Mouse (Mus musculus): Measurements from ENCODE around the gene Slc12a1. TPM values are rescaled to one million over a fixed set of nuclear protein-coding genes. Genes with fewer than 3 reads are reported as not detected.

Gene Slc12a1
- polyA plus RNA-seq, 1 experiment from 2014 or later, result not detected

DNA sequence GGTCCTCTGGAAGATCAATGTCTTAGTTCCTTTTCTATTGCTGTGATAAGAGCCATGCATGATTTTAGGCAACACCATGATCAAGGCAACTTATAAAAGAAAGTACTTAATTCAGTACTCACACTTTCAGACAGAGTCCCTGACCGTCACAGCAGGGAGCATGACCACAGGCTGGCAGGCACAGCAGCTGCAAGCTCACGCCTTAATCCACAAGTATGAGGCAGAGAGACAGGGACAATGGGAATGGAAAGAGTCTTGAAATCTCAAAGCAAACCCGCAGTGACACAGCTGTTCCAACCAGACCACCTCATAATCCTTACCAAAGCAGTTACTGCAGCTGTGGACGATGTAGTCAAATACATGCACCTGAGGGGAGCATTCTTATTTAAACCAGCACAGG is 18.2 kb upstream of the Slc12a1 start:
- no peak for ATAC-seq
- Histone ChIP-seq H3K27me3 (replicated peaks; ENCODE audit: control insufficient read depth, insufficient read depth, low read length) (no peaks in the 10 kb centered on the region), H3K4me2 (ENCODE audit: low read depth, low read length) (no peak overlapping the region), H3K4me3 (ENCODE audit: low read length) (no peak overlapping the region), H3K27ac (ENCODE audit: low read length) (no peak overlapping the region), H3K9me3 (ENCODE audit: control insufficient read depth, low read length) (no peaks in the 10 kb centered on the region), H3K4me1 (ENCODE audit: control insufficient read depth, insufficient read depth, low read length) (peaks cover 6% of the 10 kb centered on the region), H3K9ac (ENCODE audit: low read depth, low read length) (no peak overlapping the region), H3K36me3 (ENCODE audit: control insufficient read depth, insufficient read depth, low read length) (no peaks in the 10 kb centered on the region)
- 38% methylated on average over 4 of the region's 4 CpGs for WGBS

GRCm38 (mm10) chr2:125135903-125136811 is 16.1 kb upstream of the Slc12a1 start, which contains the start of gene Ctxn2:
Gene Ctxn2, plus strand, starts transcription at chr2:125136692.
- H3K4me3 ChIP-seq (ENCODE audit: low read length), result peak within 1 kb of the TSS; percentile 37
- peak within 1 kb of the TSS; percentile 69 for H3K4me2 ChIP-seq (ENCODE audit: low read depth, low read length)
- no peaks in the 10 kb centered on the region for H3K9me3 ChIP-seq (ENCODE audit: control insufficient read depth, low read length)
- H3K27me3 ChIP-seq (replicated peaks; ENCODE audit: control insufficient read depth, insufficient read depth, low read length), result no peaks in the 10 kb centered on the region
- peaks cover 6% of the 10 kb centered on the region for H3K4me1 ChIP-seq (ENCODE audit: control insufficient read depth, insufficient read depth, low read length)
- peak; percentile 71 for ATAC-seq
- no peaks in the 10 kb centered on the region for H3K36me3 ChIP-seq (ENCODE audit: control insufficient read depth, insufficient read depth, low read length)
- no peak within 1 kb of the TSS for H3K9ac ChIP-seq (ENCODE audit: low read depth, low read length)
- WGBS, result 1% methylated on average over 39 of the region's 39 CpGs
- no peak within 1 kb of the TSS for H3K27ac ChIP-seq (ENCODE audit: low read length)

GRCm38 (mm10) chr2:125136846-125137245 is 15.5 kb upstream of the Slc12a1 start:
- 30% methylated on average over 7 of the region's 7 CpGs for WGBS
- Histone ChIP-seq H3K4me3 (ENCODE audit: low read length) (no peak overlapping the region), H3K9ac (ENCODE audit: low read depth, low read length) (no peak overlapping the region), H3K27ac (ENCODE audit: low read length) (no peak overlapping the region), H3K4me2 (ENCODE audit: low read depth, low read length) (no peak overlapping the region), H3K4me1 (ENCODE audit: control insufficient read depth, insufficient read depth, low read length) (peaks cover 6% of the 10 kb centered on the region), H3K27me3 (replicated peaks; ENCODE audit: control insufficient read depth, insufficient read depth, low read length) (no peaks in the 10 kb centered on the region), H3K9me3 (ENCODE audit: control insufficient read depth, low read length) (no peaks in the 10 kb centered on the region), H3K36me3 (ENCODE audit: control insufficient read depth, insufficient read depth, low read length) (no peaks in the 10 kb centered on the region)
- ATAC-seq, result no peak

- Histone ChIP-seq H3K27me3 (replicated peaks; ENCODE audit: control insufficient read depth, insufficient read depth, low read length) (no peaks in the 10 kb centered on the region), H3K4me2 (ENCODE audit: low read depth, low read length) (no peak overlapping the region), H3K9ac (ENCODE audit: low read depth, low read length) (no peak overlapping the region), H3K4me1 (ENCODE audit: control insufficient read depth, insufficient read depth, low read length) (no peaks in the 10 kb centered on the region), H3K27ac (ENCODE audit: low read length) (no peak overlapping the region), H3K36me3 (ENCODE audit: control insufficient read depth, insufficient read depth, low read length) (no peaks in the 10 kb centered on the region), H3K9me3 (ENCODE audit: control insufficient read depth, low read length) (no peaks in the 10 kb centered on the region), H3K4me3 (ENCODE audit: low read length) (no peak overlapping the region)
- ATAC-seq, result no peak
Observed at GRCm38 (mm10) chr2:125142336-125142735, 10.0 kb upstream of the Slc12a1 start.

DNA sequence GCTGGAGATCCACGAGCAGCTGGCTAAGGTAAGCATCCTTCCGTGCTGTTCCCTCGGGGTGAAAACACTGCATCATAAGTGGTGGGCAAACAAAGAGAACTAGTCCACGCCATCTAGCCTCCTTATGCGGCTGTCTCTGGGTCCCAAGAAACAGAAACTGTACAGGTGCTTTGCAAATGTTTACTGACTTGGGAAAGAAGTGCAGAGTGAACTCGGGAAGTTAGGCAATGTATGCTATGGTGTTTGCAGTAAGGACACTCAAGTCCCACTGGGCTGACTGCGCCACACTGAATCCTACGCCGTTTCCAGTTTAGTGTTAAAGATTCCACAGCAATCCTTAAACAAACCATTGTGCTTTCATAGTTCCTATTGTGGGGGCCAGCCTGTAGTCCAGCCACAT is 2.0 kb downstream of the Slc12a1 start:
- Histone ChIP-seq H3K4me2 (ENCODE audit: low read depth, low read length) (no peak overlapping the region), H3K9ac (ENCODE audit: low read depth, low read length) (no peak overlapping the region), H3K27ac (ENCODE audit: low read length) (no peak overlapping the region), H3K27me3 (replicated peaks; ENCODE audit: control insufficient read depth, insufficient read depth, low read length) (no peaks in the 10 kb centered on the region), H3K4me3 (ENCODE audit: low read length) (no peak overlapping the region), H3K9me3 (ENCODE audit: control insufficient read depth, low read length) (no peaks in the 10 kb centered on the region), H3K36me3 (ENCODE audit: control insufficient read depth, insufficient read depth, low read length) (no peaks in the 10 kb centered on the region), H3K4me1 (ENCODE audit: control insufficient read depth, insufficient read depth, low read length) (no peaks in the 10 kb centered on the region)
- ATAC-seq, result no peak
- WGBS, result 71% methylated on average over 9 of the region's 9 CpGs

DNA sequence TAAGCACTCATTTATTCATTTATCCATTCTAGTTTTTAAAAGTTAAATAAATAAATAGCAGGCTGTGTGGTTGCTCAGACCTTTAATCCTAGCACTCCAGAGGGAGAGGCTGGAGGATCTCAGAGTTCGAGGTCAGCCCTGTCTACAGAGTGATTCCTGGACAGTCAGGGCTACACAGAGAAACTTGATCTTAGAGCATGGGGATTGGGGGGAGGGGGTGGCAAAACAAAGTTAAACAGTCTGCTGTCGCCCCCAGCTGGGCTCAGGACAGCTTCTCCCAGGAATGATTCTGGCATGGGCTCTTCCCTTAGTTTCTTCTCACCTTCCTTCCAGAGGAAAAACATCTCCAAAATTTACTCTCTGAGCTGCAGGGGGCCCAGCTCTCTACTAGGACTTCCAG is 3.2 kb downstream of the Slc12a1 start:
- Histone ChIP-seq H3K4me2 (ENCODE audit: low read depth, low read length) (no peak overlapping the region), H3K27me3 (replicated peaks; ENCODE audit: control insufficient read depth, insufficient read depth, low read length) (no peaks in the 10 kb centered on the region), H3K9me3 (ENCODE audit: control insufficient read depth, low read length) (no peaks in the 10 kb centered on the region), H3K4me1 (ENCODE audit: control insufficient read depth, insufficient read depth, low read length) (no peaks in the 10 kb centered on the region), H3K36me3 (ENCODE audit: control insufficient read depth, insufficient read depth, low read length) (no peaks in the 10 kb centered on the region), H3K4me3 (ENCODE audit: low read length) (no peak overlapping the region), H3K27ac (ENCODE audit: low read length) (no peak overlapping the region), H3K9ac (ENCODE audit: low read depth, low read length) (no peak overlapping the region)
- 13% methylated on average over 2 of the region's 2 CpGs for WGBS
- no peak for ATAC-seq

- Histone ChIP-seq H3K36me3 (ENCODE audit: control insufficient read depth, insufficient read depth, low read length) (no peaks in the 10 kb centered on the region), H3K27me3 (replicated peaks; ENCODE audit: control insufficient read depth, insufficient read depth, low read length) (no peaks in the 10 kb centered on the region), H3K9ac (ENCODE audit: low read depth, low read length) (no peak overlapping the region), H3K4me1 (ENCODE audit: control insufficient read depth, insufficient read depth, low read length) (no peaks in the 10 kb centered on the region), H3K27ac (ENCODE audit: low read length) (no peak overlapping the region), H3K4me2 (ENCODE audit: low read depth, low read length) (no peak overlapping the region), H3K4me3 (ENCODE audit: low read length) (no peak overlapping the region), H3K9me3 (ENCODE audit: control insufficient read depth, low read length) (no peaks in the 10 kb centered on the region)
- ATAC-seq, result no peak
- 77% methylated on average over 4 of the region's 4 CpGs for WGBS
Observed at GRCm38 (mm10) chr2:125162012-125162470, 9.7 kb downstream of the Slc12a1 start.

DNA sequence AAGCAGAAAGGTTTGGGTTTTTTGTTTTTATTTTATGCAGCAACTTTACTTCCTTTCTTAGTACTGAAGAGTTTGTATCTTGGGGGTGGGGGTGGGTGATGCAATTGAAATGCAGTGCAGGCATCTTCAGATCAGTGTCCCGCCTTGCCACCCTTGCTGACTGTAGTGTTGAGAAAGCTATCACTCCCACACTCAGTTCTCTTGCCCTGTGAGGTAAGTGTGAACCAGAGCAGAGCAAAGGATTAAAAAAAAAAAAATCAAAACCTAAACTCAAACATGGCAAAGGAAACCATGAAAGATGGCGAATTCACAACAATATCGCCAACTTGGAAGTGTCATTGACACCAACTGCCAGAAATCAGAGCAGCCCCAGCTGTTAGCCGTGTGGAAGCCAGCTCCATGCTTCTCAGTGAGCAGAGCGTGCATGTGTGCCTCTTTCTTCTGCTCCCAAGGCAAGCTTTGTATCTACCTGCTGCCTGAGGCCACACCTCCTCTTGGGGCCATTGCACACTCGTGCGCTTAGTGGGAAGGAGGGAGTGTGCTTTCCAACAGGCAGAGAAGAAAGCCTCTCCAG is 26.0 kb downstream of the Slc12a1 start:
- no peak overlapping the region for H3K27ac ChIP-seq (ENCODE audit: low read length)
- H3K9me3 ChIP-seq (ENCODE audit: control insufficient read depth, low read length), result no peaks in the 10 kb centered on the region
- no peaks in the 10 kb centered on the region for H3K27me3 ChIP-seq (replicated peaks; ENCODE audit: control insufficient read depth, insufficient read depth, low read length)
- no peak overlapping the region for H3K9ac ChIP-seq (ENCODE audit: low read depth, low read length)
- H3K4me1 ChIP-seq (ENCODE audit: control insufficient read depth, insufficient read depth, low read length), result no peaks in the 10 kb centered on the region
- H3K4me3 ChIP-seq (ENCODE audit: low read length), result no peak overlapping the region
- H3K4me2 ChIP-seq (ENCODE audit: low read depth, low read length), result no peak overlapping the region
- ATAC-seq, result no peak
- H3K36me3 ChIP-seq (ENCODE audit: control insufficient read depth, insufficient read depth, low read length), result no peaks in the 10 kb centered on the region
- 80% methylated on average over 7 of the region's 7 CpGs for WGBS

GRCm38 (mm10) chr2:125187904-125188303 is 35.6 kb downstream of the Slc12a1 start:
- H3K4me3 ChIP-seq (ENCODE audit: low read length), result no peak overlapping the region
- H3K9ac ChIP-seq (ENCODE audit: low read depth, low read length), result no peak overlapping the region
- WGBS, result 67% methylated on average over 11 of the region's 11 CpGs
- no peak overlapping the region for H3K27ac ChIP-seq (ENCODE audit: low read length)
- no peaks in the 10 kb centered on the region for H3K4me1 ChIP-seq (ENCODE audit: control insufficient read depth, insufficient read depth, low read length)
- ATAC-seq, result no peak
- H3K9me3 ChIP-seq (ENCODE audit: control insufficient read depth, low read length), result 0 out of 2 replicates have a peak, but pooled peaks cover 3% of the 10 kb centered on the region
- no peak overlapping the region for H3K4me2 ChIP-seq (ENCODE audit: low read depth, low read length)
- H3K36me3 ChIP-seq (ENCODE audit: control insufficient read depth, insufficient read depth, low read length), result no peaks in the 10 kb centered on the region
- H3K27me3 ChIP-seq (replicated peaks; ENCODE audit: control insufficient read depth, insufficient read depth, low read length), result no peaks in the 10 kb centered on the region
